Mouse (Mus musculus): Measurements from ENCODE around the gene Plppr3.
A peak's percentile ranks its signal among the peaks of the same experiment; 100 is the strongest.
"Not testable (repeated sequence)": the region's sequence is repeated elsewhere in the genome, so short reads cannot be mapped to it uniquely, and the experiment has no call there.

Gene Plppr3

GRCm38 (mm10) chr10:79900951-79901410 is 26.5 kb upstream of the Plppr3 start:
- peak; percentile 60 for DNase-seq (ENCODE audit: low spot score)

GRCm38 (mm10) chr10:79897316-79898245 is 23.1 kb upstream of the Plppr3 start:
- peak; percentile 33 for DNase-seq (ENCODE audit: low spot score)

GRCm38 (mm10) chr10:79896814-79897213 is 22.4 kb upstream of the Plppr3 start:
- DNase-seq (ENCODE audit: low spot score) = no peak

GRCm38 (mm10) chr10:79896306-79896705 is 21.9 kb upstream of the Plppr3 start:
- no peak for DNase-seq (ENCODE audit: low spot score)

- peak; percentile 86 for DNase-seq (ENCODE audit: low spot score)
Observed at GRCm38 (mm10) chr10:79892451-79893118, 18.2 kb upstream of the Plppr3 start.

- no peak for DNase-seq (ENCODE audit: low spot score)
Observed at GRCm38 (mm10) chr10:79890670-79891069, 16.2 kb upstream of the Plppr3 start, which contains the start of gene Cfd. Gene Cfd, plus strand, starts transcription at chr10:79890853.

- no peak for DNase-seq (ENCODE audit: low spot score)
Observed at GRCm38 (mm10) chr10:79889386-79889785, 15.0 kb upstream of the Plppr3 start.

GRCm38 (mm10) chr10:79886611-79887010 is 12.2 kb upstream of the Plppr3 start:
- DNase-seq (ENCODE audit: low spot score) = no peak

- DNase-seq (ENCODE audit: low spot score) = no peak
Observed at GRCm38 (mm10) chr10:79886054-79886453, 11.6 kb upstream of the Plppr3 start, which contains the start of gene Elane. Gene Elane, plus strand, starts transcription at chr10:79886247.

- DNase-seq (ENCODE audit: low spot score) = not testable (repeated sequence)
Observed at GRCm38 (mm10) chr10:79884938-79885337, 10.5 kb upstream of the Plppr3 start.

GRCm38 (mm10) chr10:79884446-79884845 is 10.0 kb upstream of the Plppr3 start:
- DNase-seq (ENCODE audit: low spot score) = no peak

- peak; percentile 88 for DNase-seq (ENCODE audit: low spot score)
Observed at GRCm38 (mm10) chr10:79883297-79884084, 9.1 kb upstream of the Plppr3 start.

GRCm38 (mm10) chr10:79881981-79882380 is 7.5 kb upstream of the Plppr3 start:
- peak; percentile 55 for DNase-seq (ENCODE audit: low spot score)

- DNase-seq (ENCODE audit: low spot score) = no peak
Observed at GRCm38 (mm10) chr10:79880721-79881120, 6.3 kb upstream of the Plppr3 start.

- DNase-seq (ENCODE audit: low spot score) = no peak
Observed at GRCm38 (mm10) chr10:79879527-79879926, 5.1 kb upstream of the Plppr3 start.

GRCm38 (mm10) chr10:79877757-79878156 is 3.3 kb upstream of the Plppr3 start:
- DNase-seq (ENCODE audit: low spot score) = no peak

GRCm38 (mm10) chr10:79877174-79877573 is 2.7 kb upstream of the Plppr3 start:
- no peak for DNase-seq (ENCODE audit: low spot score)

- no peak for DNase-seq (ENCODE audit: low spot score)
Observed at GRCm38 (mm10) chr10:79873715-79874289, 632 bp downstream of the Plppr3 start.

GRCm38 (mm10) chr10:79873313-79873712 is 1.1 kb downstream of the Plppr3 start:
- no peak for DNase-seq (ENCODE audit: low spot score)

GRCm38 (mm10) chr10:79872862-79873261 is 1.6 kb downstream of the Plppr3 start:
- no peak for DNase-seq (ENCODE audit: low spot score)

GRCm38 (mm10) chr10:79871845-79872244 is 2.6 kb downstream of the Plppr3 start:
- no peak for DNase-seq (ENCODE audit: low spot score)

GRCm38 (mm10) chr10:79866601-79867000 is 7.8 kb downstream of the Plppr3 start:
- no peak for DNase-seq (ENCODE audit: low spot score)

Measured in embryo, embryonic 10 days (tissue).